Mouse (Mus musculus) hindbrain, embryonic 10.5 days (tissue): ENCODE results near the gene Sesn2. TPM values are rescaled to one million over a fixed set of nuclear protein-coding genes. Genes with fewer than 3 reads are reported as not detected.
A peak's percentile ranks its signal among the peaks of the same experiment; 100 is the strongest.

Source experiments
- DNase-seq: peaks from one replicate; pipeline ENCODE4 v3.0.0-alpha.2; 2017; ENCODE audit warnings: low spot score
- H3K27ac ChIP-seq: fragments of 300-500 bp; sonication (generic); 2 replicates; pipeline ENCODE4 v1.5.1; 2016; ENCODE audit warnings: mild to moderate bottlenecking, moderate library complexity
- H3K27me3 ChIP-seq: fragments of 300-500 bp; sonication (generic); 2 replicates; pipeline ENCODE4 v1.6.1; 2016; ENCODE audit warnings: mild to moderate bottlenecking; ENCODE audit not compliant: poor library complexity, insufficient read depth, severe bottlenecking
- H3K36me3 ChIP-seq: fragments of 300-500 bp; sonication (generic); 2 replicates; pipeline ENCODE4 v1.6.1; 2016; ENCODE audit warnings: mild to moderate bottlenecking, moderate library complexity
- H3K4me1 ChIP-seq: fragments of 300-500 bp; sonication (generic); replicated peaks from 2 replicates; pipeline ENCODE4 v1.6.1; 2016; ENCODE audit warnings: mild to moderate bottlenecking
- H3K4me3 ChIP-seq: fragments of 300-500 bp; sonication (generic); 2 replicates; pipeline ENCODE4 v1.5.1; 2016; ENCODE audit warnings: mild to moderate bottlenecking, moderate library complexity
- H3K9me3 ChIP-seq: fragments of 300-500 bp; sonication (generic); 2 replicates; pipeline ENCODE4 v1.6.1; 2016; ENCODE audit warnings: mild to moderate bottlenecking, moderate library complexity
- WGBS: fragments of 180-500 bp; shearing (Covaris S2); methylation state at CpG from one replicate; pipeline ENCODE4 v1.1.7; 2016; 5-methylcytosine and 5-hydroxymethylcytosine counted together
- polyA plus RNA-seq: library from polyadenylated mRNA; unstranded; fragments of >200 nt; fragmentation: Nextera tagmentation; extraction: Ambion mirVana; gene quantifications from 2 replicates; pipeline ENCODE4 v1.2.1, GENCODE M21; 2016

Gene Sesn2
- polyA plus RNA-seq, 1 experiment from 2014 or later: 13.0 TPM

DNA sequence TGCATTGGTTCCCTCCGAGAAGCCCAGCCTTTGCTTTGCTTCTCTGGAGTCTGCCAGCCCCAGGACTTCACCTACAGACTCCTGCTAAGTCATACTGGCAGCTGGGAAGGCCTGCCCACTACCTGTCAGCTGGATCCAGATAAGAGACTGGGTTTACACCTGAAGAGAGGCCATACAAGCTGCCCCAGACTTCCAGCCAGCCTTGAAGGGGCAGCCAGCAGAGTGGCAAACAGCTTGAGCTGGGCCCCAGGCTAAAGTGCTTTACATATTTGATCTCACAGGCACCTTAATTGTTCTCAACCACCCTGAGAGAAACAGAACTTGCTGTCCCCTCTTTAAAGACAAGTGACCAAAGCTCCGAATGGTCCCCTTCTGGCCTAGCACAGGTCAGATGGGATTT, 3.1 kb downstream of the Sesn2 start:
- Histone ChIP-seq H3K4me3 (no peak overlapping the region), H3K27ac (no peak overlapping the region), H3K27me3 (peaks cover 5% of the 10 kb centered on the region; the same call in 1 of the 2 replicates), H3K36me3 (no peaks in the 10 kb centered on the region), H3K9me3 (no peaks in the 10 kb centered on the region), H3K4me1 (peaks cover 47% of the 10 kb centered on the region)
- 36% methylated on average over 2 of the region's 2 CpGs for WGBS
- DNase-seq: no peak

DNA sequence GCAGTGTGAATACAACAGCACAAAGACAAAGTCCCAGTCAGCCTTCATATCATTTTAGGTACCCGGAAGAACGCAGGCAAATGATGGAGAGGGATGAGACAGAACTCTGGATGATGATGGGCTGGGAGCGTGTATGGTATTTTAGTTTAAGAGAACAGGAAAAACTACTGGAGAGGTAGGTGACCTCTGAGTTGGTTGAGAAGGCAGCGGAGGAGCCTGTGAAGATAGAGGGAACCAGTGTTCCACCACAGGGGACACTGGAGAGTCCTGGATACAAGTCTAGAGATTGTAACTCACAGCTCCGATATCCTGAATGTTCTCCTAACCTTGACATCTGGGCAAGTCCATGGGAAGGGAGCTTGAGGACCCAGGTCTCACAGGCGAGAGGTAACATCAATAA, 4.1 kb downstream of the Sesn2 start:
- Histone ChIP-seq H3K27ac (no peak overlapping the region), H3K27me3 (peaks cover 3% of the 10 kb centered on the region; the same call in 1 of the 2 replicates), H3K4me1 (peaks cover 47% of the 10 kb centered on the region), H3K4me3 (no peak overlapping the region), H3K36me3 (no peaks in the 10 kb centered on the region), H3K9me3 (no peaks in the 10 kb centered on the region)
- no peak for DNase-seq
- WGBS: 74% methylated on average over 6 of the region's 6 CpGs

DNA sequence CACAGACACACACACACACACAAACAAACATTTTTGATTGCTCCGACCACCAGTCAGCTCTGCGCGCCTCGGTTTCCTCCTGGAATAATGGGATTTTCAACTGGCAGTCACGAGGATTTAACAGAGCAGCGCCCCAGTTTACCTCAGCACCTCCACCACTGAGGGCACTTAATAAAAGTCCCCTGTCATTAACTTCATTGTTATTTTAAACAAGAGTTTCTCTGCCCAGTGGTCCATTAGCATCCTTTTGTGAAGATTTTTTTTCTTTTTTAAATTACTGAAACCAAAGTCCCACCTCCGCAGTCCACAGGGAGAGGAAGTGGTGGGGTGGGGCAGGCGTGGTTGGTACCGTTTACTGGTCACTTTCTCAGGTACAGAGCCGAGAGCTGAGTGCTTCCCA, 4.5 kb downstream of the Sesn2 start:
- H3K27me3 ChIP-seq: no peaks in the 10 kb centered on the region
- 27% methylated on average over 10 of the region's 10 CpGs for WGBS
- no peaks in the 10 kb centered on the region for H3K9me3 ChIP-seq
- DNase-seq: no peak
- H3K4me1 ChIP-seq: peaks cover 47% of the 10 kb centered on the region
- no peak overlapping the region for H3K27ac ChIP-seq
- H3K36me3 ChIP-seq: no peaks in the 10 kb centered on the region
- H3K4me3 ChIP-seq: no peak overlapping the region

DNA sequence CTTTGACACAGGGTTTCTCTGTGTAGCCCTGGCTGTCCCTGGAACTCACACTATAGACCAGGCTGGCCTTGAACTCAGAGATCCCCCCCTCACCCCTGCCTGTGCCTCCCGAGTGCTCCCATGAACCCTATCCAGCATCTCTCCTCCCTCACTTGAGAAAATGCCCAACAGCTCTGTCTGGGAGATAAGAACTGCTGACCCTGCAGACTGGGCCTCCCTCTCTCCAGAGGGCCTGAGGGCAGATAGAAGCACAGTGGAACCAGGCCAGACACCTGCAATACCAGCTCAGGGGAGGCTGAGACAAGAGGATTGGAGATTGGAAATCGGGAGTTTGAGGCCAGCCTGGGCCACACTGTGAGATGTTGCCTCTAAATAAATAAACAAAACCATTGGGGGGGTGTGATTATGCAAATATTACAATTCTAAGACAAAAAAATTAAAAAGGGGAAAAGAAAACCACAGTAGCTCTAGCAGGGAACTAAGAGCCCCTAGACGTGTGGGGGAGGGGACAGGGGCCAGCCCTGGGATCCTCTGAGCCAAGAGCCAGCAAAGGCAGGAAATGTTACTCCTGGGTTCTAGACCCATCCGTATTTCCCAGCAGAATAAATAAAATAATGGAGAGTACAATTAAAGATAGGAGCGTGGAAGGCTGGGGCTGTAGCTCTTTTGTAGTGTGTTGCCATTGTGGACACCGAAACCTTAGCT, 5.1 kb downstream of the Sesn2 start:
- Histone ChIP-seq H3K4me3 (no peak overlapping the region), H3K27ac (no peak overlapping the region), H3K36me3 (no peaks in the 10 kb centered on the region), H3K4me1 (peaks cover 43% of the 10 kb centered on the region), H3K27me3 (no peaks in the 10 kb centered on the region), H3K9me3 (no peaks in the 10 kb centered on the region)
- DNase-seq: no peak
- 60% methylated on average over 6 of the region's 6 CpGs for WGBS

DNA sequence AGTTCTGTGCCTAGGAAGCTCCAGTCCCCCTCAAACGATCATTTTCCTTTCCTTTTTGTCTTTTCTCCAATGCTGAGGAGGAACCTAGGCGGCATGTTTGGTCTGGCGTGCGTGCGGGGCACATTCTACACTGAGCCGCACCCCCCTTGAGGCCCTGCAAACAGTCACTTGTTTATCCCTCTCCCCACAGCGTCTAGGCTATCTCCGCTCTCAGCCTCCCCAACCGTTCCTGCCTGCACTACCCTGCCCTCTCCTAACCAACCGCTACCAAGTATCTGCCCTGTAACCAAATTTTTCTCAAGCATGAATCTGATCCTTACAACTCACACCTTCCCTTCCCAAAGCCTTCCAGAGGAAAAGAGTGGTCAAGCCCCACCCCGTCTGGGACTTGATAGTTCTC, 7.0 kb downstream of the Sesn2 start:
- 83% methylated on average over 11 of the region's 11 CpGs for WGBS

DNA sequence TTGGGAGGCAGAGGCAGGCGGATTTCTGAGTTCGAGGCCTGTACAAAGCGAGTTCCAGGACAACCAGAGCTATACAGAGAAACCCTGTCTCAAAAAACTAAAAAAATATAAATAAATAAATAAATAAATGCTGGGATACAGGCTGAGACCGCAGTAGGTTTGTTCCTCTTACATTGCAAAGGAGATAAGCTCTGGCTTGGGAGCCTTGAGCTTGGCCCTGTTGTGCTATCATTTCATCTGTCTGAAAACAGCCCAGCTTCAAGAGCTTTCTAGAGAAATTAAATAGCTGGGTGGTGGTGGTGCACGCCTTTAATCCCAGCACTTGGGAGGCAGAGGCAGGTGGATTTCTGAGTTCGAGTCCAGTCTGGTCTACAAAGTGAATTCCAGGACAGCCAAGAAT, 8.7 kb downstream of the Sesn2 start:
- 90% methylated on average over 6 of the region's 6 CpGs for WGBS
- Histone ChIP-seq H3K4me3 (no peak overlapping the region), H3K36me3 (peaks cover 31% of the 10 kb centered on the region), H3K27me3 (no peaks in the 10 kb centered on the region), H3K9me3 (no peaks in the 10 kb centered on the region), H3K4me1 (peaks cover 17% of the 10 kb centered on the region), H3K27ac (no peak overlapping the region)
- DNase-seq: no peak

More for the DNA sequence above, 7.0 kb downstream of the Sesn2 start:
- DNase-seq: no peak
- Histone ChIP-seq H3K27me3 (no peaks in the 10 kb centered on the region), H3K27ac (no peak overlapping the region), H3K9me3 (no peaks in the 10 kb centered on the region), H3K4me3 (no peak overlapping the region), H3K36me3 (peaks cover 14% of the 10 kb centered on the region), H3K4me1 (peaks cover 26% of the 10 kb centered on the region)

DNA sequence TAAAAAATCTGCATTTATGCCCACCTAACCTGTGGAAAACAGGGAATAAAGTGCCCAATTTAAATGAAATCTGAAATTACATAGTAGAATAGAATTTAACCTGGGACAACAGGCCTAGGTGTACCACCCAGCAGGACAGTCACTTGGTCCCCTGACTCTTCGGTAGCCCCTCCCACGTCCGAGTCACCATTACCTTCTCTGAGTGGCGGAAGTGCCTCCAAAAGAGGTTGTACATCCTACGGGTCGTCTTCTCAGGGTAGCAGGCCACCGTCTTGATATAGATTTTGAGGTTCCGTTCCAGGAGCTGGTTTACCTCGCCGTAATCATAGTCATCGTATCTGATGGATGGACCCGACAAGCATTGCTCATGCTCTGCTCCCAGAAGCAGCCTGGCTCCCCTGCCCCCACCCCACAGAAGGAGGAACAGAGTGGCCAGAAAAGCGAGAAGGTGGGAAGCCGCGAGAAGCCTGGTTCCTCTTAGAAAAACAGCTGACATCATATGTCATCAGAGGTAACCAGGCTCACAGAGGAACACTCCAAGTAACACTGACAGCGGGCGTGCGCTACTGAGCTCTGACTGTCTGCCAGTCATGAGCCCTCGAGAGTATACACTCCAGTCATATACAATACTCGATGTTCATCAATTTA, 15.9 kb downstream of the Sesn2 start:
- no peak for DNase-seq
- Histone ChIP-seq H3K27ac (no peak overlapping the region), H3K4me1 (peaks cover 11% of the 10 kb centered on the region), H3K4me3 (no peak overlapping the region), H3K36me3 (peaks cover 74% of the 10 kb centered on the region), H3K9me3 (no peaks in the 10 kb centered on the region), H3K27me3 (no peaks in the 10 kb centered on the region)
- 91% methylated on average over 20 of the region's 20 CpGs for WGBS

DNA sequence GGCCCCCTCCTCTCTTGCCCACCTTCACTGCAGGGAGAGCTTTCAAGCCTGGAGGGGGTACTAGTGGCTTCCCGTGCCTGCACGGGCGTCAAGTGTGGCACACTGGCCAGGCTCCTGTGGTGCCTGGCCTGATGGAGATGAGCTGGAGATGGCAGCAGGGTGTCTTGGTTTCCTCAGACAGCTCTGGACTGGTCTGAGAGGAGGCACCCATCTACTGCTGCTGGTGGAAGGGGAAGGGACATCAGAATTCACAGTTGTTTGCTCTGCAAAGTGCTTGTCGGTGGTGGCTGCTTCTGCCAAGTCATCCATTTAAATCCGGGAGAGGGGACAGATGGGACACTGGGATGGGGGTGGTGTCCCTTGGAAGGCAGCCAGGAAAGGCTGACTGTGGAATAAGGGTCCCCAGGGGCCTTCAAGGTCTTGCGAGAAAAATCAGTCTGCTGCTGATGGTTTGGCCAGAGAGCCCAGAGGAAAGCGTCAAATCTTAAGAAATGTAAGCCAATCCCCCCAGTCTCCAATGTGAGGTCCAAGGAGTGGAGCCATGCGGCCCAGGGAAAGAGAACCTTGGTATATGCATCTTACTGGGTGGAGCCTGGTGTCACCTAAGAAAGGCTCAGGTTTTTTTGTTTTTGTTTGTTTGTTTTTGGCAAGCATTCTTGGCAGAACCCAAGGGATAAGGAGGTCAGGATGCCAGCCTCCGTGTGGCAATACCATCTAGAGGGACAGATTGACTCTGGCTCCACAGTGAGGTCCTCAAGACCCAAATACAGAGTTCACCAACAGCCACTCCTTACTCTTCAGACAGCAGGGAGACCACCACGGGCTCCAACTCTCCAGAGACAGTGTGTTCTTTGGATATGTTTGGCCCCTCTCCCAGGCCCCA, 17.9 kb downstream of the Sesn2 start:
- Histone ChIP-seq H3K27me3 (no peaks in the 10 kb centered on the region), H3K36me3 (peaks cover 54% of the 10 kb centered on the region), H3K4me1 (peaks cover 11% of the 10 kb centered on the region), H3K9me3 (no peaks in the 10 kb centered on the region), H3K27ac (no peak overlapping the region), H3K4me3 (no peak overlapping the region)
- WGBS: 82% methylated on average over 10 of the region's 10 CpGs
- DNase-seq: no peak

DNA sequence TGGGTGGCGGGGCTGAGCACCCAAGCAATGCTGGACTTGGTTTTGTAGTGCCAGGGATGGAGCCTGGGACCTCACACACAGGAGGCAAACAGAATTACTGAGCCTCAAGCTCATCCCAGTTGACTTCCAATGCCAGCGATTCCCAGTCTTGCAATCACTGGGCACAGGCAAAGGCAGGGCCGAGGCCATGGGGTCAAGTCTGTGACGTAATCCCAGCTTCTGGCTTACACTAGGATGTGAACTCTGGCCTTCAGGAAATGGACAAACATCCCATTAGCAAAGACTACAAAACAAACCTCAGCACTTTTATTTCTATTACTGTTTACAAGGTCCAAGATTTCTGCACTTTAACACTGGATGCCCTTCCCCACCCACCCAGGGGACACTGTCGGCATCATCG, 18.6 kb downstream of the Sesn2 start:
- no peaks in the 10 kb centered on the region for H3K9me3 ChIP-seq
- H3K27me3 ChIP-seq: no peaks in the 10 kb centered on the region
- H3K36me3 ChIP-seq: peaks cover 47% of the 10 kb centered on the region
- 88% methylated on average over 6 of the region's 6 CpGs for WGBS
- H3K4me3 ChIP-seq: no peak overlapping the region
- DNase-seq: no peak
- 0 out of 2 replicates have a peak overlapping the region, but pooled peaks have one; percentile 30 for H3K27ac ChIP-seq
- H3K4me1 ChIP-seq: peaks cover 11% of the 10 kb centered on the region

DNA sequence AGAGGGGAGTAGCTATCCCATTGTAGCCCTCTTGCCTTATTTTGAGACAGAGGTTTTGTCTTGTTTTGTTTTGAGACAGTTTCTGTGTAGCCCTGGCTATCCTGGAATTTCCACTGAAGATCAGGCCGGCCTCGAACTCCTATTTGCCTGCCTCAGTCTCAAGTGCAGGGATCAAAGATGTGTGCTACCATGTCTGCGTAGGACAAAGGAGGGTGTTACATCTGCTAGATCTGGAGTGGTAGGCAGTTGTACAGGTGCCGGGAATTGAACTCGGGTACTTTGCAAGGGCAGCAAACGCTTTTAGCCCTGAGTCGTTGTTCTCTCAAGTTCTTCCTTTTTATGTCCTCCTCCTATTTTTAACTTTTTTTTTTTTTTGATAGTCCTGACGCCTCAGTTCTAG, 19.2 kb downstream of the Sesn2 start:
- no peak overlapping the region for H3K27ac ChIP-seq
- H3K36me3 ChIP-seq: peaks cover 41% of the 10 kb centered on the region
- H3K4me1 ChIP-seq: peaks cover 11% of the 10 kb centered on the region
- no peaks in the 10 kb centered on the region for H3K9me3 ChIP-seq
- DNase-seq: no peak
- H3K27me3 ChIP-seq: no peaks in the 10 kb centered on the region
- no peak overlapping the region for H3K4me3 ChIP-seq
- WGBS: 93% methylated on average over 8 of the region's 8 CpGs

DNA sequence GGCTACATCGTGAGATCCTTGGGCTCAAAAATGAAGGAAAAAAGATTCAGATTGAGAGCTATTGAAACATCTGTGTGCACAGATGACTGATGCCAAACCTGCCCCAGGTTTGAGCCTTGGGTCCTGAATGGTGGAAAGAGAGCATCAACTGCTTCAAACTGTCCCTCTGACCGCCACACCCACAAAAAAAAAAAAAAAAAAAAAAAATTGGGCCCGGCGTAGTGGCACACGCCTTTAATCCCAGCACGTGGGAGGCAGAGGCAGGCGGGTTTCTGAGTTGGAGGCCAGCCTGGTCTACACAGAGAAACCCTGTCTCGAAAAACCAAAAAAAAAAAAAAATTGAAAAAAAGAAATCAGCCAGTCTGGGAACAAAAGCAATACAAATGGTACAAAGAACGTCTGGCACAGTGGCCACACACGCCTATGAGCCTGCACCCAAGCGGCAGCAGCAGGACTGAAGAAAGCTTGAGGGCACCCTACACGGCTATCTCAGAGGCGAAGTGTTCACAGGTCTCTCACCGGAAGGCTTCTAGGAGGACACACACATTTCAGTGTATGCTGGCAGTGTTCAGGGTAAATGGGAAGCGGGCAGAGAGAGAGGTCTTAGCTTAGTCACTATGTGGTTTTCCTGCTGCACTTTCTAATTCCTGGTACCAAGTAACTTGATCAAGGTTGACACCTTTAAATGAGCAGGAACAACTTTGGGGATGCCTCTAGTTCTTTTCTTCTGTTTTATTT, 19.9 kb downstream of the Sesn2 start:
- peaks cover 34% of the 10 kb centered on the region for H3K36me3 ChIP-seq
- H3K9me3 ChIP-seq: no peaks in the 10 kb centered on the region
- H3K27me3 ChIP-seq: no peaks in the 10 kb centered on the region
- no peak for DNase-seq
- no peak overlapping the region for H3K4me3 ChIP-seq
- peaks cover 11% of the 10 kb centered on the region for H3K4me1 ChIP-seq
- WGBS: 92% methylated on average over 15 of the region's 15 CpGs
- no peak overlapping the region for H3K27ac ChIP-seq

DNA sequence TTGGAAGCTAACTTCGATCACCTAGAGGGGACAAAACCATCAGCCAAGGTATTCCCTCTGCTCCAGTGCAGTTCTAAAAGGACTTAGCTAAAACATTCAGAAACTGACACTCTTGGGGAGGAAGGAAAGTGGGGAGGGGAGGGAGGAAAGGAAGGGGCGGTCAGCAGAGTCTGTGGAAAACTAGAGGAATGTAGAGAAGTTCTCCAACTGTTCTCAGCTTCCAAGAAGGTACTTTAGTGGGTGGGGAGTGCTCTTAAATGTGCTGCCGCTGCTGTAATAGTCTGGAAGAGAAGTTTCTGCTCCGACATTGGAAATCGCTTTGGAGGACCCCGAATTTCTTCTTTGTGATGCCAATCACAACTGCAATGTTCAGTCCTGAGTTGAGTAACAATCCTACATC, 21.3 kb downstream of the Sesn2 start:
- no peak overlapping the region for H3K4me3 ChIP-seq
- H3K4me1 ChIP-seq: peaks cover 11% of the 10 kb centered on the region
- DNase-seq: no peak
- peaks cover 21% of the 10 kb centered on the region for H3K36me3 ChIP-seq
- H3K9me3 ChIP-seq: no peaks in the 10 kb centered on the region
- H3K27me3 ChIP-seq: no peaks in the 10 kb centered on the region
- H3K27ac ChIP-seq: no peak overlapping the region
- 85% methylated on average over 6 of the region's 6 CpGs for WGBS
